Mouse (Mus musculus) kidney, postnatal 4 days (tissue): ENCODE measurements around the gene Gm3526.
"Not testable (repeated sequence)": the region's sequence is repeated elsewhere in the genome, so short reads cannot be mapped to it uniquely, and the experiment has no call there.

ENCODE experiments used
- DNase-seq, 2 experiments: peaks; one replicate each; pipeline ENCODE4 v3.0.0; 2021; ENCODE audit warnings: mixed read lengths in 2 of 2

Gene Gm3526

GRCm38 (mm10) chr14:5260480-5260879 is at the start of gene Gm3526:
Gm3526 (minus strand) TSS chr14:5260580.
- DNase-seq, result not testable (repeated sequence)
